Mouse (Mus musculus): ENCODE data around the gene Vmo1.

The Vmo1 gene

GRCm38 (mm10) chr11:70467902-70468619 is 46.4 kb downstream of the Vmo1 start:
- no peak for DNase-seq

DNA sequence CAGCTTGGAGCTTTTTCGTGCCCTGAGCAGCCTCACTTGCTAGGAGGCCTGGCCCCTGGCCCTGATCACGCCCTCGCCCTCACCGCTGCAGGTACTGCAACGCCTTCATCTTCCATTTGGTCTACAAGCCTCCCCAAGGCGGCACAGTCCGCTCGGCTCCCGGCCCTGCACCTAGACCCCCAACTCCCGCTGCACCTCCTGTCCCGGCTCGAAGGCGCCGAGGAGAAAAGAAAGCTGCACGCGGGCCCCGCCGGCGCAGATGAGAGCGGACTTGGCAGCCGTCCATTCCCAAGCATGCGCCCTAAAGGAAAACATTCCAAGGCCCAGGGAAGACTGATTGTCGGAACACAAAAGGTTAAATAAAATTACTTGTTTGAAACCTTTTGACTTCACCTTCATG is 48.6 kb downstream of the Vmo1 start:
- no peak for DNase-seq

- no peak for DNase-seq
These were observed 49.2 kb downstream of the Vmo1 start for GRCm38 (mm10) chr11:70465211-70465610.

DNA sequence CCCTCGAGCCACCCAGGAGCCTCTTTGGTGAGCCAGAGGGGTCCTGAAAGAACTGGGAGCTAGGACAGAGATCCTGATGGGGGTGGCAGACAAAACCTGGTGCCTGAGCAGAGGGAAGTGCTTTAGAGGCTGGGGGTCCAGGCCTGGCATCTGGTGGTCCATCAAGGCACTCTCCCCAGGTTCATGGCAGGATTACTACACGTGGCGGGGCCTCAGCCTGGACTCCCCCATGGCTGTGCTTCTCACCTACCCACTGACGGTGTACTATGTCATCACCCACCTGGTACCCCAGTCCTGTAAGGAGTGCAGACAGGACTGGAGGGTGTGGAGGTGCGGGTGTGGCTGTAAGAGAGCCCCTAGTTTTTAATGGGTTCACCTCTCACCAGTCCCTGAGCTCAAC is 50.4 kb downstream of the Vmo1 start:
- DNase-seq, result no peak

Measured in B cell, adult 2 months (primary cell).